Comparison of ENCODE assay signal across 9 mouse cellular contexts in the genomic region with DNA sequence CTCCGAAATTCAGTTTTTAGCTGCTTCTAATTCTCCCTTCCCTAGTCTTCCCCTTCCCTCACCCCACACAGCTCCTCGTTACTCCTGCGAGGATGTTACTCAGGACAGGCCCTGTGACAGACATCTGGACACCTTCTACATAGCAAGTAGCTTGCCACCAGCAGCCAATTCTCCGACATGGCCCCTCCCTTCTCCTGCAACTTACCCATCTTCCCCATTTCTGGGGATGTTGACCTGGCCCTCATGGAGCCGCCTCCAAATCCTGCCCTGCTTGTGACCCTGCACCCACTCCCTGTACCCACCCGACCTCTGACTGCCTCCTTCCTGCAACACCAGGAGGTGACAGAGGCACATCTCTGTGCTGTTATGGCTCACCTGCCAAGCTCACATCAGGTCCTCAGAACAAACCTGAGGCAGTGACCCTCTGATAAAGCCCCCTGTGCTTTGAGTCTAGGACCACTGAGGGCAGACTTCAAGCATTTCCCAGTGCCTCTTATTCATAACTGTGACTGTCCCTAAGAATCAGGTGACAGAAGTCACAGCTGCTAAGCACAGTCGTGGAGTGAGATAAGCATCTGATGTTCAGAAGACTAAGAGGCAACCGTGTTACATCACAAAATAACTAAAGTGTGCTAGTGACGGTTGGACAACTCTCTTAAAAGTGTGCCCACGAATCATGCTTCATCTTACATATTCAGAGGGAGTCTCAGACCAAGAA. TPM values are rescaled to one million over a fixed set of nuclear protein-coding genes. Genes with fewer than 3 reads are reported as not detected.
DNase-seq lines count a peak whose midpoint lies in the region; ATAC-seq lines count a peak whose summit lies in the region.
"Had no signal": no experiment of that assay in that cellular context is flagged by ENCODE, and none has a peak within 500 bp of the region (broad histone marks: within the 10 kb centered on the region; RNA-seq: fewer than 3 reads in every experiment).

No protein-coding gene starts in this region.

- H3K27ac ChIP-seq in kidney, embryonic 15.5 days, result peak overlapping the region; percentile 58; the same call in 1 of the 2 replicates
- H3K27ac ChIP-seq in brown adipose tissue, adult 24 weeks (replicated peaks; ENCODE audit: low read depth, low read length), result peak overlapping the region; percentile 73
- H3K27ac ChIP-seq: neural tube, embryonic 12.5 days had no signal

- H3K36me3 ChIP-seq in kidney, embryonic 15.5 days, result no peaks in the 10 kb centered on the region

- DNase-seq in kidney, postnatal 10 days, result no peak
- peak; percentile 28 for DNase-seq in T-cell, adult 2 months (ENCODE audit: low spot score)
- peak; percentile 41 for DNase-seq in naive thymus-derived CD4-positive, alpha-beta T cell, adult 2 months (ENCODE audit: low read depth)
- DNase-seq in ovary, postnatal 10 days (ENCODE audit: low spot score), result no peak
- no peak for DNase-seq in kidney, postnatal 4 days

- no peaks in the 10 kb centered on the region for H3K9me3 ChIP-seq in kidney, embryonic 15.5 days (replicated peaks)
- H3K9me3 ChIP-seq: neural tube, embryonic 12.5 days had no signal

- no peaks in the 10 kb centered on the region for H3K27me3 ChIP-seq in kidney, embryonic 15.5 days
- H3K27me3 ChIP-seq: neural tube, embryonic 12.5 days had no signal

- H3K4me1 ChIP-seq in kidney, embryonic 15.5 days, result peaks cover 49% of the 10 kb centered on the region
- H3K4me1 ChIP-seq in brown adipose tissue, adult 24 weeks (ENCODE audit: control insufficient read depth, insufficient read depth, insufficient read length, low read length), result peaks cover 23% of the 10 kb centered on the region

- H3K4me3 ChIP-seq in kidney, embryonic 15.5 days (replicated peaks), result no peak overlapping the region
- no peak overlapping the region for H3K4me3 ChIP-seq in brown adipose tissue, adult 24 weeks (ENCODE audit: insufficient read depth, low read depth, low read length)
- H3K4me3 ChIP-seq: neural tube, embryonic 12.5 days had no signal

- ATAC-seq in kidney, embryonic 15.5 days (replicated peaks; ENCODE audit: low FRiP score), result no peak
- ATAC-seq: inflammation-experienced regulatory T-cells, adult 6 months had no signal

- H3K9ac ChIP-seq in kidney, embryonic 15.5 days, result no peak overlapping the region
- H3K9ac ChIP-seq: neural tube, embryonic 12.5 days had no signal

- no peak overlapping the region for H3K4me2 ChIP-seq in kidney, embryonic 15.5 days
- H3K4me2 ChIP-seq: neural tube, embryonic 12.5 days had no signal

- WGBS in kidney, embryonic 15.5 days, result 69% methylated on average over 10 of the region's 10 CpGs

RNA-seq across cellular contexts. Expression of a gene that starts 18.0 kb away (rescaled TPM):
- polyA plus RNA-seq in kidney, embryonic 15.5 days (2015; fragmentation: Nextera tagmentation; extraction: Ambion mirVana), result 12.1 and 12.4 TPM in 2 replicates
- polyA plus RNA-seq in brown adipose tissue, adult 24 weeks (2012; ENCODE audit: insufficient read depth, insufficient read length, missing spikeins), result 4.5 and 5.0 TPM in 2 replicates

RNA-seq across cellular contexts. Expression of a gene that starts 46.3 kb away (rescaled TPM):
- polyA plus RNA-seq in kidney, embryonic 15.5 days (2015; fragmentation: Nextera tagmentation; extraction: Ambion mirVana), result 13.1 and 13.8 TPM in 2 replicates
- 12.5 and 15.2 TPM in 2 replicates for polyA plus RNA-seq in brown adipose tissue, adult 24 weeks (2012; ENCODE audit: insufficient read depth, insufficient read length, missing spikeins)

Comparison
In these comparisons a context has a peak if more than half of its experiments do, and no peak if none do; other contexts are left out.
1. DNase-seq: peak in T-cell, adult 2 months (single experiment) and naive thymus-derived CD4-positive, alpha-beta T cell, adult 2 months (single experiment); none in kidney, postnatal 10 days (single experiment), ovary, postnatal 10 days (single experiment) and kidney, postnatal 4 days (0 of 2).